Mouse (Mus musculus) urinary bladder, postnatal 10 days (tissue): ENCODE results near the gene Lima1.
"Not testable (repeated sequence)": the region's sequence is repeated elsewhere in the genome, so short reads cannot be mapped to it uniquely, and the experiment has no call there.

Experiments used
- DNase-seq: peaks from one replicate; pipeline ENCODE4 v3.0.0; 2022; ENCODE audit warnings: low spot score

Gene Lima1

DNA sequence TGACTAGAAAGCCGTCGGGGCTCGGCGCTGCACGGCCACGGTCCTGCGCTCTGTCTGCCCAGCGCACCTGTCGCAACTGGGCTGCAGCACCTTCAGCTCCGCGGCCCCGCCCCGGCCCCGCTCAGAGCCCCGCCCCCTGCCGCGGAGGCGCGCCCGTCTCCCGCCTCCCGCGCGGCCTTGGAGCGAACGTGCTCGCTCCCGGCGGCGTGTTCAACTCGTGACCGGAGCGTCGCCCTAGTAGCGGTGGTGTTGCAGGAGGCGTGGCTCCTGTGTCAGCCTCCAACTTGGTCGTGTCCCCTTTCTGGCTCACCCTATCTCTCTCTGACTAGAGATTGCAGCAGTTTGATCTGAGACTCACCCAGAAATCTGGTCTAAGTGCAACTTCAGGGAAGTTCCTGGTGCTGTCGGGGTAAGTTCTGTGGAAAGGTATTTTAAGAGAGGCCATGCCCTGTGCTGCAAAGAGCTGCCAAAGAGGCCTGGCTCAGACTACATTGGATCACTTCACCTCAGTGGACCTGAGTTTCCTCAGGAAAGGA, at the start of gene Lima1:
TSS of gene Lima1 (minus strand) at position 123 of the 536 bp plus-strand sequence.
- peak; percentile 47 for DNase-seq

DNA sequence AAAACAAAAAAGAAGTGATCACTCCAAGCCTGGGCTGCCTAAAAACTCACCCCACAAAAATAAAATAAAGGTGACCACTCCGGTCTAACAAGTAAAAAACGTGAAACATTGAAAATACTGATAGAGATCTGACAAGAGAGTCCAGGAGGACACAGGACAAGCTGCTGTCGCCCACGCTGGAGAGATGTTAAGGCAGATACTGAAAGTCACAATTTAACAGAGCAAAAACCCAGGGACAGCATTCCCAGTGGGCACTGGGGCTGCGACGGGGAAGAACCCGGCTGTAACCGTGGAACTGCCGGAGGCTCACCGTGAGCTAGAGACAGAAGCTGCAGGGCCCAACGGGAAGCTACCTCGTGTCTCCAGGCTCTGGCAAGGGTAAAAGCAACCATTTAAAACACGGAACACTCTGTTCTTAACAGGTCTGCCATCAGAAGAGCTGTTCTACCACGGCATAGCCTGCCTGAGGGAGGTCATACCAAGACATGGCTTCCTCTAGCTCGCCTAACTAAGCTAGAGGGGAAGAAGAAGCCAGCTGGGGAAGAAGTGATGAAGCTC, 44.4 kb upstream of the Lima1 start:
- no peak for DNase-seq

DNA sequence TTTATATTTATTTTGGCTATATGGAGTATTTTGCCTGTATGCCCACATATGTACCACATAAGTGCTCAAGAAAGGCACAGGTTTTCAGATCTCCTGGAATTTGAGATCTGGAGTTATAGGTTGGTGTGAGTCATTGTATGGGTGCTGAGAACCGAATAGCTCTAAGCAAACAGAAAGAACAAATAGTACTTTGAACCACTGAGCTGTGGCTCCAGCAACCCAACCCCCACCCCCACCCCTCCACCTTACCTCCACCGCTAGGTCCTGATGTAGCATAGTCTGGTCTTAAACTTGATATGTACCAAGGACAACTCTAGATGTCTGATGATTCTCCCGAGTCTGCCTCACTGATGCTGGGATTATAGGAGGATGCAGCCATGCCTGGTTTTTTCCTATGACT, 42.0 kb upstream of the Lima1 start:
- no peak for DNase-seq

DNA sequence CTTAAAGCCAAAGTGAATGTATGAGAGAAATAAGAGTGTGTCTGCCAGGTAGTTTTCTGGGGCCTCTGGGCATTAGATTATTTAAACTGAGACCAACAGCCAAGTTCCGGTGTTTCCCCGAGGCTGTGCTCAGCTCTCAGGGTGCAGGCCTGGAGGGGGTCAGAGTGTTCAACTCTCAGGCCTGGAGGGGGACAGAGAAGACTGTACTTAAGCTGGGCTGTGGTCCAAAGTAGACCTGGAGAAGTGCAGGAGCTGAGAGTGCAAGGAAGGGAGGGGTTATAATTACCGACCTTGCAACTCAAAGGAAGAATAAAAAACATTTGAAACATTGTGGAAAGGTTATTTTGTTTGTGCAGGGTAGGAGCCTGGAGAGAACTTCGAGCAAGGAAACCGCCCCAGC, 39.4 kb upstream of the Lima1 start:
- DNase-seq = no peak

DNA sequence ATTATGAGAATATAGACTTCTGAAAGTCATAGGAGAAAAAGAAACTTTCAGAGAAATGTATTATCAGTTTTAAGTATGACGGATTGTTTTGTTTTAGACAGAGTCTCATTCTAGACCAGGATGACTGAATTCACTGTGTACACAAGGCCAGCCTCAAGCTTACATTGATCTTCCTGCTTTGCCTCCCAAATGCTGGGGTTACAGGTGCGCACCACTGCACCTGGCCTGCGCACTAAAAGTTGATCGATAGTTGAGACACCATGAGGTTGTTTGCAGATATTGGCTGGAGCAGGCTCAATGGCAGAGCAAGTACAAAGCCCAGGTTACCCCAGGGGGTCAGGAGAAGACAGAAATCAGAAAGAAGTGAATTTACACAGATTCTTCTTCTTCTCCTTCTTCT, 36.5 kb upstream of the Lima1 start:
- DNase-seq = no peak

DNA sequence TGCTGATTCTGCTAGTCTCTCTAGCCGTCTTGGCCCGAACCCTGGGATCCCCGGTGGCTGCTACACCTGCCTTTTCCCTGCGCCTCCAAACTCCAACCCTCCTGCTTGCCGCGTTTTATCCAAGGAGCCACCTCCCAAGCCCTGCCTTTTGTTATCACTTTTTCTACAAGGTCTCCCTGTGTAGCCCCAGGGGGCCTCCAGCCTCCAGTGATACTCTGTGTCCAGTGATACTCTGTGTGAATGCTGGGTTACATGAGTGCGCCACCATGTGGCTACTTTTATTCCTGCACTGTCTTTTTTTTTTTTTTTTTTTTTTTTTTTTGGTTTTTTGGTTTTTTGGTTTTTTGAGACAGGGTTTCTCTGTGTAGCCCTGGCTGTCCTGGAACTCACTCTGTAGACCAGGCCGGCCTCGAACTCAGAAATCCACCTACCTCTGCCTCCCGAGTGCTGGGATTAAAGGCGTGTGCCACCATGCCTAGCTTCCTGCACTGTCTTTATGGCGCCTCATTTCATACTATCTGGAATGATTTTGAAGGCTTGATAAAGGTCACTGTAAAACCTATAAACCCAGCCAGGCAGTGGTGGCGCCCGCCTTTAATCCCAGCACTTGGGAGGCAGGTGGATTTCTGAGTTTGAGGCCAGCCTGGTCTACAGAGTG, 34.2 kb upstream of the Lima1 start:
- DNase-seq = not testable (repeated sequence)

DNA sequence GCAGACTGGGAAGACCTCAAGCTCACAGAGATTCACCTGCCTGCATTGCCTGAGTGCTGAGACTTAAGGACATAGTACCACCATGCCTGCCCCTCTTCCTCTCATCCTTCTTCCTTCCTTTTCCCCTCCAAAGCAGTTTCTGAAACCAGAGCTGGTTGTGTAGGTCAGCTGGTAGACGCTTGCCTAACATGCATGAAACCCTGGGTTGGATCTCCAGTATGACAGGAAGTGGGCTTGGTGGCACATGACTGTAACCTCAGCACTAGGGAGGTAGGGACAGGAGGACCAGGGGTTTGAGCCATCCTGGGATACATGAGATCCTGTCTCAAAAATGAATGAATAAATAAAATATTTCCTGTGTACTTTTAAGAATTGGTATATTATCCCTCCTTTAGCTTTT, 32.3 kb upstream of the Lima1 start:
- no peak for DNase-seq

DNA sequence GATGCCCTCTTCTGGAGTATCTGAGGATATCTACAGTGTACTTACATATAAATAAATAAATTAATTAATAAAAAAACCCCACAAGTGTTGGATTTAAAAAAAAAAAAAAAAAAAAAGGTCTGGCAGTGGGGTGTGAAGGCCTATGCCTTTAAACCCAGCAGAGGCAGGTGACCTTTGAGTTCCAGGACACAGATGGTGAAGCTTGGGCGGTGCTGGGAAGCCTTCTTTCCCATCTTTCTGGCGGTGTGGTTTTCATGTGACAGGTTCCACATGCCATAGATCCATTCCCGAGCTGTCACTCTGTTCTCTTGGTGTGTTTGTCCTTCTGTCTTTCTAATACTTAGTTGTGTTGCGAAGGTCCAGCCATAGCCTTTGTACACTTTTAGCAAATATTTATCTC, 31.8 kb upstream of the Lima1 start:
- no peak for DNase-seq

DNA sequence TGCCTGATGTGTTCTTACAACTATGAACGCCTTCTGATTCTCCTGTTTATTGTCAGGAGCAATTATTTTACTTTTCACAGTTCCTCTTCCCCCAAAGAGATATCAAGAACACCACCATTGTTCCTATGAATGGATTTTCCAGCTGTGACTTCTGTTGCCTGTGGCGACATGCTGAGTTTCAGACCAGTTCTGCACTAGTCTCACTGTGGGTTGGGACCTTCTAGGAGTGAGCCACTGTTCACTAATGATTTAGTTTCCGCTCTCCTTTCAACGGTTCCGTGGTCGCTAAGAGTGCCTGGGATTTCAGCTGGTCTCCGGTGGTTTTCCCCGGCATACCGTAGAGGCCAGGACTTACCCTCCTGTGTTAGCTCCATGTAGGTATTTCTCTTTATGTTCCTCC, 29.6 kb upstream of the Lima1 start:
- no peak for DNase-seq

DNA sequence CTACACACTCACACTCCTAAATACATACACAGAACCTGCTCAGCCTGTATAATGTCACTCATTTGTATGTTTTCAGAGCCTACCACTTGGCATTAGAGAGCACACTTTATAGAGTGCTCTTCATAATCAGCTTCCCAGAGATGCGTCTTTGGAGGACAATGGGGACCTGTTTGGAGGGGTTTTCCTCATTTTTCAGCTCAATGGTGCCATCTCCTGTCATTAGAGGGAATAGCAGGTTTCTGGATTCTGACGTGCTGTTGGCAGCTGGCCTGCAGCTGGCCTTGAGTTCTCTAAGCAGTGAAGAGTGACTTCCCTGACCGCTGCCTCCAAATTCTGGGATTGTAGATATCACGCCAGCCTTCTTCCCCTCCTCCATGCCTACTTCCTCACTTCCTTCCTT, 29.1 kb upstream of the Lima1 start:
- no peak for DNase-seq

DNA sequence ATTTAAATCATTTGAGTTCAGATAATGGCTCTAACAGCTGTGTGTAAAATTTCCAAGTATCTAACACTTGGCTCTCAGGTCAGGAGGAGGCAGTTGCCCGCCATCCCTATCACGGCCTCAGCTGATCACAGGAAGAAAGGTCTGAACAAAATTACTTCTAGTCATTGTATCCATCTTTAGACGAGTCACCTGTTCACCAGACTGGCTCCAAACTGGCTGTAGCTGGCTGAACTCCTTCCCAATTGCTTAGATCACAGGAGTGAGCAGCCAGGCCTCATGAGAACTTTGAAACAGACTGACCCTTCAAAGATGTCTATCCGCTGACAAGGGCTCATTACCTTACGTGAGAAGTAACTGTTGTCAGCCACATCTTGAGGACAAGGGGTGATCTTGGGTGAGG, 28.0 kb upstream of the Lima1 start:
- DNase-seq = no peak

DNA sequence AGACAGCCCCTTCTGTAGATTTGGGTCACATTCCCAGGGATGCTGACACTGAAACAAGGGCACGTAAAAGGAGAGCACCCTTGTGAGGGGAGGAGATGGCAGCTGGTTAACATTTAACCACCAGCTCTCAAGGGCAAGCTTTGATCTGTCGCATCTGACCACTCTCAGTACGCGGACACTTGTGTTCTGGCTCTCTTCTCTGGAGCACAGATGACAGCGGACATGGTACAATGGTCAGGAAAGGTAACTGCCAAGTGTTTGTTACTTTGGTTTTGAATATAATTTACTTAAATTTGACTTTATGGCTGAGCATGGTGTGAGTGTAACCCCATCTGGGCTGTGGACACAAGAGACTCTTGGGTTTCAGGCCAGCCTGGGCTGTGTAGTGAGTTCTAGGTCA, 27.5 kb upstream of the Lima1 start:
- DNase-seq = no peak

DNA sequence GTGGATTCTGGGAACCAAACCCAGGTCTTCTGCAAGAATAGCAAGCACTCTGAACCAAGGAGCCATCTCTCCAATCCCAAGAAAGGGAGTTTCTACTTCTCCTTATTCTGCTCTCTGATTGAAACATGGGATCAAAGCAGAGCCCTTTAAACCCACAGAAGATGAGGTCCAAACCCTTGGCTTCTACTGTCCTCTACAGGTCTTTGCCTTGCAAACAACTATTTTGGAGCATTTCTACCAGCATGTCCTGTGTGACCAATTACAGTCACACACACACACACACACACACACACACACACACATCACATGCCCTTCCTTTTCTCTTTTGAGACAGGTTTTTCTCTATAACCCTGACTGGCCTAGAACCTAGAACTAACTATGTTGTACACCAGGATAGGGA, 21.4 kb upstream of the Lima1 start:
- DNase-seq = no peak

DNA sequence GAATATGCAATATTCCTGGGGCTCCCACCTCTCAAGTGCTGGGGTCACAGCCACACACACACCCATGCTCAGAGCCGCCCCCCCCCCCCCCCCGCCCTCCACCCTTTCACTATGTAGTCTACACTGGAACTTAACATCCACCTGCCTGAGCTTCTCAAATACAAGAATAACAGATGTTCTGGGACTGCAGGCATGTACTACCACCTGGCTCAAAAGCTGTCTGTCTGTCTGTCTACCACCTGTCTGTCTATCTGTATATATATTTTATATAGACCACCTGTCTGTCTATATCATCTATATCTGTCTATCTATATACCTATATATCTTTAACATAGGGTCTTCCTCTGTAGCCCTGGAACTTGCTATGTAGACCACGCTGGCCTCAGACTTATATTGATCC, 16.1 kb upstream of the Lima1 start:
- no peak for DNase-seq

DNA sequence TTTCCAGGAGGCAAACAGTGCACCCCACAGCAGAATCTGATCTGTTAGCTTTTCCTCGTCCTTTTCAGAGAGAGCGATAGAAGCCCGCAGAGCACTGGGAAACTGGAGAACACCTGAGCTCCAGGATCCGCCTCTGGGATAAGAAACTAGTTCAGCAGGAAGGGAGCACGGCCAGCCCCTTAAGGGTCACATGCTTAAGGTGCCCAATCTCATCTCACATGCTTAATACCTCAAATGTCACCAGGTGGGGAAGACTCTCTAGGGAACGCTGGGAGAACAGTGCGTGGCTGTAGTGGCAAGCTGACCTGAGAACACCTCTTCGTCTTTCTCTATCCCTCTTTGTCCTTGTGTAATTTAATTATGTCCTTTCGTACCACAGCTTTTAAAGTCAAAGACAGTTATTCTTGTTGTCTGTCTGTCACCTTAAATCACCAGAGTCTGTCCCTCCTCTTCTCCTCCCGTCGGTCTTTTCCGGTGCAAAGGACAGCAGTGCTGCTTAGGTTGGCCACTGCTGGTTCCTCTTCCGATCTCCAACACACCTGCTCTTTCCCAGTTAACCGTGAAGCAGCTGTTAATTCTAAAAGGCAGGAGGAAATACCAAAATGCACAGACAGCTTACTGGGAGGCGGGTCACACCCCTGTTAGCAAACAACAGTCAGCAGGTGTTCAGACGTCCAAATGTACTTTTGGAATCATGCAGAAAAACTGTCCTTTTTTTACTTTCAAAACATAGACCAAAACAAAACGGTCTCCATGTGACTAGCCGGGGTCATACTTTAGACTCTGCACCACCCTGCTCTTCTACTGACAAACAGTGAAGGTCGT, 15.4 kb upstream of the Lima1 start:
- DNase-seq = no peak

DNA sequence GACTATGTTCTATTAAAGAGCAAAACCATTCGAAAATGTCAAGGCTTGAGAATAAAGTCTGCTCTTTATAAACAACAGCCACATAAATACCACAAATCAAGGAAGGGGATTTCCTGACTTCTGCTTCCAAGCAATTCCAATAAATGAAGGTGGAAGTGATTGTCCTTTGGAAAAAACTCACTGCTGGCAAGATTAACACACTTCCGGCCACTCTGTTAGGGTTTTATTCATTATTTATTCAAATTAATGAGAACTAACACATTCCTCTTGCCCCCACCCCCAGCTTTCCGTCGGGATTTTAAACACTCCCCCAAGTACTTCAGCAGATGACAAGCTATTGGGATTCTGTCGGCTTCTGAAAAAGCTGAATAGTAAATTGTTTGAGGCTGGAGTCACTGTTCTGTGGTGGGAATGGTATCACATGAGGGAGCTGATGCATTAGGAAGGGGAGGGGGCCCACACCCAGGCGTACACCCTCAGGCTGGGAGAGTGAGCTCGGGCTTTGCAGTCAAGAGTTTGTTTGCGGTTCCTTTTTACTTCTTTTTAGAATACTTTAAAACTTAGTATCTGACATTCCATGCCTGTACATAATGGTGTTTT, 14.1 kb upstream of the Lima1 start:
- DNase-seq = no peak

DNA sequence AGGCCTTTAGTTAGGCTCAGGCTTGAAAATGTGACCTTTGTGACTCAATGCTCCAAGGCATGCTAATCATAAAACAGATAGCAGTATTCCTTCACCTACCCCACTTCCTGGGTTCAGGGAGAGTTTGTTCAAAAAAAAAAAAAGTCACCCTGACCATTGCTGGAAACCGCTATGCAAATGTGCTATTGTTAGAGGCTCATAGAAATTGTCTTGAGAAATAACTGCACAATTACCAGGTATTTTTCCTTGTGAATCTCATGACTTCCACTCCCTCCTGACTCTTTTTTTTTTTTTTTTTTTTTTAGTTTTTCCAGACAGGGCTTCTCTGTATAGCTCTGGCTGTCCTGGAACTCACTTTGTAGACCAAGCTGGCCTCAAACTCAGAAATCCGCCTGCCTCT, 11.9 kb upstream of the Lima1 start:
- DNase-seq = not testable (repeated sequence)

DNA sequence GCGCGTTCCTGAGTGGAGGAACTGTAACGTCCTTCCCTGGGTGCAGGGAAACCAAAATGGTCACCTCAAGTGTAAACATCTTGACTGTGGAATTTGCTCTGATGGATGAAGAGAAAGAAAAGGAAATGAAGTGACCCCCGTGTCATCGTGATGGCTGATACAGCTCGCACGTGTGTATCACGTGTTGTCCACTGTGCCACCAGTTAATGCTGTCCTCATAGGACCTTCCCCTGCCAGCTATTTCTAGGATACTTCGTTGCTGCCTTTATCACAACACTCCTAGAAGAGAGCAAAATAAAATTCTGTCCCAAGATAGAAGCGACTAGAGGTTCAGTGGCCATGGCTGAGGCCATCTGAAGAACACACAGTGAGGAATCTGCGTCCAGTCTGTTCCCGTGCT, 8.8 kb upstream of the Lima1 start:
- DNase-seq = no peak

DNA sequence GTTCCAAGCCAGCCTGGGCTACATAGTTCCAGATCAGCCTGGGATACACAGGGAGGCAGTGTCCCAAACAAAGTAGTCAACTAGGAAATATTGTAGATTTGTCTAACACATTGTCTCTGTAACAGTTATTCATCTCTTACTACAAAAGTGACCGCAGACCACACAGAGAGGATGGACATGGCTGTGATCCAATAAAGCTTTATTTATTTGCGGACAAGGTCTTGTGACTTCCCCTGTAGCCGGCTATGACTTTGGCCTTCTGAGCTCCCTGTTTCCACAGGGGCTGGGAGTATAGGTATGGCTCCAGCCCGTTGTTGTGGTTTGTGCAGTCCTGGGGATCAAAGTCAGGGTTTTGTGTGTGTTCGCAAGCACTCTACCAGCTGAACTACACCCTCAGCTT, 3.3 kb upstream of the Lima1 start:
- no peak for DNase-seq

DNA sequence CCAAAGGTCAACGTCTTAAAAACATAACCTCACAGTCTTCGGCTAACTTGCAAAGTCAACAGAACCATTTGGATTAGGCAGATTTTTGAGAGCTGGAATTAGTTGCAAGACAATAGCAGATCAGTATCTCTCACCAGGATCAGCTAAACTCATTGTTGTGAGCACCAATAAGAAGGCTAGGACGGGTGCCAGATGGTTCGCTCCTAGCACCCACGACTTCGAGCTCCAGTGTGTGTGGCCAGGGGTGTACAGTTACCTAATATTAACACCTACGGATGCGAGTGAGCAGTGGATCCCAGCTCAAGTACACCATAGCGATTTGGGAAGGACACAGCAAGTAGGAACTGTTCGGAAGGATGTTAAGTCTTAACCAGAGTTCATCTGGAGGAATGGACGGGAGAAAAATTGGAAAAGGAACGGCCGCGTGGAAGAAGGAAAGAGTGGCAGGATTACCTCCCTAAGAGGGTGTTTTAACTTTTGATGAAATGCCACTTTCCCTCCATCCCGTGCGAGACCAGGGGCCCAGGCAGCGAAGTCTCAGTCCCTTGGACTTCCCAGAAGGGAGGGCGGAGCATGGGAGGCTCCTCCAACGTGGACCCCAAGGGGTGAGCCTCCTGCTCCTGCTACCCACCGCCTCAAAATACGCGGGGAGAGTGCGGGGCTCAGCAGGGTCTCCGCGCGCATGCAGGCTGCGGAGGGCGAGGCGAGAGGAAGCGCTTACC, 483 bp downstream of the Lima1 start:
- DNase-seq = no peak

DNA sequence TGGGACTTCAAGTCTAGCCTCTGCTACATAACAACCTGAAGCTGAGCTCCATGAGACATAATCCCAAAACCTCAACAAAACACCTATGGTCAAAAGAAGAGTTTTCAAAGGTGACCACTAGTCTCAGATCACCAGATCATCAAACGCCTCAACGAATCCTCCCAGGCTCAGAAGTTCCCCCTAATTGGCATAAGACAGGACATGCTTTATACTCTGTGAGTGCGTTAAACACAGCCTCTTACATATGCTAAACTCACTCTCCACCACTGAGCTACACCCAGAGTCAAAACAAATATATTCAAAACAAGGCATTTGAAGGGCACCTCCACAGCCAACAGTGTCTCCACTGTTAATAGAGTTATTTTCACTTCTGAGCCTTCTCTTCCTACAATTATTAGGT, 2.7 kb downstream of the Lima1 start:
- no peak for DNase-seq

DNA sequence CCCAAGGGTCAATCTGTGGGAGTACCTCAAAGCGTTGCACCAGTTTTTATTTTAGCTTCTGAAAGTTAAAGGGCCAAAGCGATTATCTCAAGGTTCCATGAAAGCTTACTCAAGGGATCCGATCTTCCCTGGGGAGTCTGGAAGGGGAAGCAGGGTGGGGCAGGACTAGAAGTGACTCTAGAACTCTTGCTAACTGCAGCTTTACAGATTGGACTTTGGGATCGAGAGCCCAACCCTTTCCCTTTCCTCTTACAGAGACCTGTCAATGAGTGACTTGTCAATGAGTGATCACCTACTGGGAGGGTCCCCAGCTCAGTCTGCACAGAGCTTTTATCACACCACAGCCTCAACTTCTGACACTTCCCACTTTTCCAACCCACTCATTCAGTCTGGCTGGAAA, 7.6 kb downstream of the Lima1 start:
- no peak for DNase-seq
